Mouse (Mus musculus): ENCODE data around the gene Tmem176b. TPM values are rescaled to one million over a fixed set of nuclear protein-coding genes. Genes with fewer than 3 reads are reported as not detected.

Tmem176b gene
- polyA plus RNA-seq, 1 experiment from 2014 or later = 143 TPM

GRCm38 (mm10) chr6:48815013-48815412, 26.3 kb downstream of the Tmem176b start:
- ATAC-seq = no peak
- Histone ChIP-seq H3K27ac (ENCODE audit: low read depth, low read length) (no peak overlapping the region), H3K9ac (ENCODE audit: low read depth, low read length) (no peak overlapping the region), H3K9me3 (ENCODE audit: control insufficient read depth, low read length) (no peaks in the 10 kb centered on the region), H3K4me3 (ENCODE audit: low read length) (no peak overlapping the region), H3K4me2 (ENCODE audit: low read length) (no peak overlapping the region), H3K27me3 (replicated peaks; ENCODE audit: control insufficient read depth, insufficient read depth, low read length) (no peaks in the 10 kb centered on the region), H3K4me1 (ENCODE audit: control insufficient read depth, insufficient read depth, low read depth, low read length) (no peaks in the 10 kb centered on the region), H3K36me3 (ENCODE audit: control insufficient read depth, insufficient read depth, low read length) (no peaks in the 10 kb centered on the region)

DNA sequence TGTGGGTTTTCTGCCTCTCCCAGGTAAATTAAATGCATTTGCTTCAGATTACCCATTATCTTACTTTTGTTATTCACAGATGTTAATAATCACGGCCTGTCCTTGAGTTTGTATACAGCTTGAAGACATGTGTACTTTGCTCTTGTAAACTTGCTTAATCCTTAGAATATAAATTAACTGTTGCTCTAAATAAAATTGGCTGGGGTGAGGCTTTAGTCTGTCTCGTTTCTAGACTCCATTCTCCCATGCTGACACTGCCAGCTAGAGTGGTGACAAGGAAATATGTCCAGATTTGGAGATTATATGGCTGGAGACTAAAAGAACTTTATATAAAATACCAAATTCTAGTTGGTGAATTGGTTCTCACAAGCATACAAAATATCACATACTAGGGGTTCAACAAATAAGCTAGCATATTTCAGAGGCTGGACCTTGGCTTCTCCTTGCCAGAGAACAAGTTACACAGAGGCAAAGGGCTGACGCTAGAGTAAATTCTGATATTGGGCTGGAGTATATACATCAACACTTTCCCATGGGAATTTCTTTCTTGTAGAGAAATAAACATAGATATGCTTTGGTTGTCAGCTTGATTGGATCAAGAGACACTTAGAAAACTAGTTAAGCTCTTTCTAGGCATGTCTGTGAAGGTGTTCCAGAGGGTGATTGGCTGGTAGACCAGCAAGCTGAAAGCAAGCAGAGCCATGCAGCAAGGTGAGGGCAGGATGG, 31.6 kb downstream of the Tmem176b start:
- Histone ChIP-seq H3K9ac (ENCODE audit: low read depth, low read length) (no peak overlapping the region), H3K4me2 (ENCODE audit: low read length) (no peak overlapping the region), H3K4me3 (ENCODE audit: low read length) (no peak overlapping the region), H3K27me3 (replicated peaks; ENCODE audit: control insufficient read depth, insufficient read depth, low read length) (no peaks in the 10 kb centered on the region), H3K4me1 (ENCODE audit: control insufficient read depth, insufficient read depth, low read depth, low read length) (no peaks in the 10 kb centered on the region), H3K27ac (ENCODE audit: low read depth, low read length) (no peak overlapping the region), H3K36me3 (ENCODE audit: control insufficient read depth, insufficient read depth, low read length) (no peaks in the 10 kb centered on the region), H3K9me3 (ENCODE audit: control insufficient read depth, low read length) (no peaks in the 10 kb centered on the region)
- WGBS = 71% methylated on average over 3 of the region's 3 CpGs
- ATAC-seq = no peak

DNA sequence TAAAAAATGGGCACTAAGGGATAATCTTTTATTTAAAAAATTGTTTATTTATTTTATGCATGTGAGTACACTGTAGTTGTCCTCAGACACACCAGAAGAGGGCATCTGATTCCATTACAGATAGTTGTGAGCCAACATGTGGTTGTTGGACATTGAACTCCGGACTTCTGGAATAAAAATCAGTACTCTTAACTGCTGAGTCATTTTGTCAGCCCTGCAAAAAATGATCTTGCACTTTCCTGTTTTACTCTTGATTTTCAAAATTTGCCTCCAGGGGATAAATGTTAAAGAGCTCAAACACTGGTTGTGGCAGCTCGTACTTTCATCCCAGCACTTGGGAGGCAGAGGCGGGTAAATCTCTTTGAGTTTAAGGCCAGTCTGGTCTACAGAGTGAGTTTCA, 34.5 kb downstream of the Tmem176b start:
- Histone ChIP-seq H3K9ac (ENCODE audit: low read depth, low read length) (no peak overlapping the region), H3K9me3 (ENCODE audit: control insufficient read depth, low read length) (no peaks in the 10 kb centered on the region), H3K36me3 (ENCODE audit: control insufficient read depth, insufficient read depth, low read length) (no peaks in the 10 kb centered on the region), H3K4me2 (ENCODE audit: low read length) (no peak overlapping the region), H3K4me1 (ENCODE audit: control insufficient read depth, insufficient read depth, low read depth, low read length) (no peaks in the 10 kb centered on the region), H3K27me3 (replicated peaks; ENCODE audit: control insufficient read depth, insufficient read depth, low read length) (no peaks in the 10 kb centered on the region), H3K4me3 (ENCODE audit: low read length) (no peak overlapping the region), H3K27ac (ENCODE audit: low read depth, low read length) (no peak overlapping the region)
- 92% methylated on average over 3 of the region's 3 CpGs for WGBS
- no peak for ATAC-seq

DNA sequence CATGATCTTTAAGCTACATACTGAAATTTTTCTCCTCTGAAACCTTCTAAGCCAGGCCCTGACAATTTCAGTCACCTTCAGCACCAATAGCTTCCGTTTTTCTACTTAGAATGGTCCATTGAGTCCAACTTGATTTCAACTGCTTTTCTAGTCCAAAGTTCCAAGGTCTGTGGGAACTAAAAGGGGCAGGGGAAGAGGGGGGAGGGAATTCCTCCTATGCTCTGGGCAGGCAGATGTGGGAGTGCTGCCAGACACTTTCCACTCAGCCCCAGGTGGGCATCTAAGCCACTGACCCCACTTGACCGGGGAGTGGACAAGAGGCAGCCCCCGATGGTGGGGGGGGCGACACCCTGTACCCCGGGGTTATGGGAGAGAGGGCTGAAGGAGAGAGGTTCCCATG, 37.0 kb downstream of the Tmem176b start:
- H3K27ac ChIP-seq (ENCODE audit: low read depth, low read length) = no peak overlapping the region
- no peaks in the 10 kb centered on the region for H3K36me3 ChIP-seq (ENCODE audit: control insufficient read depth, insufficient read depth, low read length)
- no peaks in the 10 kb centered on the region for H3K9me3 ChIP-seq (ENCODE audit: control insufficient read depth, low read length)
- no peak overlapping the region for H3K9ac ChIP-seq (ENCODE audit: low read depth, low read length)
- no peak overlapping the region for H3K4me3 ChIP-seq (ENCODE audit: low read length)
- H3K4me1 ChIP-seq (ENCODE audit: control insufficient read depth, insufficient read depth, low read depth, low read length) = no peaks in the 10 kb centered on the region
- no peak overlapping the region for H3K4me2 ChIP-seq (ENCODE audit: low read length)
- WGBS = 86% methylated on average over 5 of the region's 5 CpGs
- no peak for ATAC-seq
- H3K27me3 ChIP-seq (replicated peaks; ENCODE audit: control insufficient read depth, insufficient read depth, low read length) = no peaks in the 10 kb centered on the region

GRCm38 (mm10) chr6:48803406-48804051, 37.8 kb downstream of the Tmem176b start:
- no peak for ATAC-seq
- Histone ChIP-seq H3K36me3 (ENCODE audit: control insufficient read depth, insufficient read depth, low read length) (no peaks in the 10 kb centered on the region), H3K27me3 (replicated peaks; ENCODE audit: control insufficient read depth, insufficient read depth, low read length) (no peaks in the 10 kb centered on the region), H3K4me3 (ENCODE audit: low read length) (no peak overlapping the region), H3K4me2 (ENCODE audit: low read length) (no peak overlapping the region), H3K9ac (ENCODE audit: low read depth, low read length) (no peak overlapping the region), H3K27ac (ENCODE audit: low read depth, low read length) (no peak overlapping the region), H3K9me3 (ENCODE audit: control insufficient read depth, low read length) (no peaks in the 10 kb centered on the region), H3K4me1 (ENCODE audit: control insufficient read depth, insufficient read depth, low read depth, low read length) (no peaks in the 10 kb centered on the region)

- H3K27me3 ChIP-seq (replicated peaks; ENCODE audit: control insufficient read depth, insufficient read depth, low read length) = no peaks in the 10 kb centered on the region
- WGBS = 92% methylated on average over 1 of the region's 1 CpGs
- no peak overlapping the region for H3K4me2 ChIP-seq (ENCODE audit: low read length)
- no peaks in the 10 kb centered on the region for H3K4me1 ChIP-seq (ENCODE audit: control insufficient read depth, insufficient read depth, low read depth, low read length)
- no peak overlapping the region for H3K9ac ChIP-seq (ENCODE audit: low read depth, low read length)
- no peaks in the 10 kb centered on the region for H3K36me3 ChIP-seq (ENCODE audit: control insufficient read depth, insufficient read depth, low read length)
- H3K9me3 ChIP-seq (ENCODE audit: control insufficient read depth, low read length) = no peaks in the 10 kb centered on the region
- ATAC-seq = no peak
- no peak overlapping the region for H3K4me3 ChIP-seq (ENCODE audit: low read length)
- no peak overlapping the region for H3K27ac ChIP-seq (ENCODE audit: low read depth, low read length)
Measured at GRCm38 (mm10) chr6:48801897-48802296, 39.4 kb downstream of the Tmem176b start.

GRCm38 (mm10) chr6:48787867-48788266, 53.4 kb downstream of the Tmem176b start:
- H3K9me3 ChIP-seq (ENCODE audit: control insufficient read depth, low read length) = no peaks in the 10 kb centered on the region
- no peaks in the 10 kb centered on the region for H3K4me1 ChIP-seq (ENCODE audit: control insufficient read depth, insufficient read depth, low read depth, low read length)
- H3K4me2 ChIP-seq (ENCODE audit: low read length) = no peak overlapping the region
- no peaks in the 10 kb centered on the region for H3K36me3 ChIP-seq (ENCODE audit: control insufficient read depth, insufficient read depth, low read length)
- no peak overlapping the region for H3K27ac ChIP-seq (ENCODE audit: low read depth, low read length)
- H3K27me3 ChIP-seq (replicated peaks; ENCODE audit: control insufficient read depth, insufficient read depth, low read length) = no peaks in the 10 kb centered on the region
- no peak overlapping the region for H3K4me3 ChIP-seq (ENCODE audit: low read length)
- H3K9ac ChIP-seq (ENCODE audit: low read depth, low read length) = no peak overlapping the region
- no peak for ATAC-seq
- 90% methylated on average over 2 of the region's 2 CpGs for whole genome bisulfite sequencing

GRCm38 (mm10) chr6:48785601-48786000, 55.7 kb downstream of the Tmem176b start:
- Histone ChIP-seq H3K4me2 (ENCODE audit: low read length) (no peak overlapping the region), H3K27me3 (replicated peaks; ENCODE audit: control insufficient read depth, insufficient read depth, low read length) (no peaks in the 10 kb centered on the region), H3K27ac (ENCODE audit: low read depth, low read length) (no peak overlapping the region), H3K9ac (ENCODE audit: low read depth, low read length) (no peak overlapping the region), H3K4me3 (ENCODE audit: low read length) (no peak overlapping the region), H3K36me3 (ENCODE audit: control insufficient read depth, insufficient read depth, low read length) (no peaks in the 10 kb centered on the region), H3K9me3 (ENCODE audit: control insufficient read depth, low read length) (no peaks in the 10 kb centered on the region), H3K4me1 (ENCODE audit: control insufficient read depth, insufficient read depth, low read depth, low read length) (no peaks in the 10 kb centered on the region)
- no peak for ATAC-seq
- WGBS = 74% methylated on average over 2 of the region's 2 CpGs

DNA sequence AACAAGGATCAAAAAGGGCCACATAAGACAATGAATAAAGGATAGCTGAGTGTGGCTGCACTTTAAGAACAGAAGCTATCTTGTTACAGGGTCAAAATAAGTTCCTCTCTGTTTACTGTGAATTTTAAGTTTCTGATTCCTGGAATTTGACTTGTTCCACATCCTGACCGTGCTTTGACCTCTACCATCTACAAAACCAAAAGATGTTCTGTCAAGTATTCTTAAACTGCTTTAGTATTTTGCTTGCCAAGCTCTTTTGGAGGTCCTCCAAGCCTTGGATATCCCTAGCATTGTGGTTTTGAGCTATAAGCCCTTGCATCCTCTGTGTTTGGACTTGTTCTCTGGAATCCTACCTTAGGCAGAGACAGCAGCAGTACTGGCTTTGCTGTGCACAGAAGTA, 56.1 kb downstream of the Tmem176b start:
- 74% methylated on average over 1 of the region's 1 CpGs for WGBS
- Histone ChIP-seq H3K4me1 (ENCODE audit: control insufficient read depth, insufficient read depth, low read depth, low read length) (no peaks in the 10 kb centered on the region), H3K9me3 (ENCODE audit: control insufficient read depth, low read length) (no peaks in the 10 kb centered on the region), H3K27me3 (replicated peaks; ENCODE audit: control insufficient read depth, insufficient read depth, low read length) (no peaks in the 10 kb centered on the region), H3K9ac (ENCODE audit: low read depth, low read length) (no peak overlapping the region), H3K4me3 (ENCODE audit: low read length) (no peak overlapping the region), H3K36me3 (ENCODE audit: control insufficient read depth, insufficient read depth, low read length) (no peaks in the 10 kb centered on the region), H3K27ac (ENCODE audit: low read depth, low read length) (no peak overlapping the region), H3K4me2 (ENCODE audit: low read length) (no peak overlapping the region)
- ATAC-seq = no peak
